Mouse (Mus musculus) erythroblast, embryonic 14.5 days (primary cell): ENCODE measurements around the gene Dok3. TPM values are rescaled to one million over a fixed set of nuclear protein-coding genes. Genes with fewer than 3 reads are reported as not detected.
"Not testable (repeated sequence)": the region's sequence is repeated elsewhere in the genome, so short reads cannot be mapped to it uniquely, and the experiment has no call there.

ENCODE experiments used
- H3K27me3 ChIP-seq: 2 replicates; pipeline ENCODE4 v1.6.1; 2012; ENCODE audit warnings: inconsistent platforms; ENCODE audit not compliant: control insufficient read depth
- H3K36me3 ChIP-seq: 2 replicates; pipeline ENCODE4 v1.6.1; 2012; ENCODE audit warnings: mild to moderate bottlenecking, inconsistent platforms; ENCODE audit not compliant: control insufficient read depth
- H3K4me1 ChIP-seq: 2 replicates; pipeline ENCODE4 v1.6.1; 2012; ENCODE audit warnings: inconsistent platforms; ENCODE audit not compliant: control insufficient read depth
- H3K4me3 ChIP-seq: replicated peaks from 2 replicates; pipeline ENCODE3; 2012; ENCODE audit warnings: moderate library complexity, mild to moderate bottlenecking, inconsistent platforms
- H3K9me3 ChIP-seq: 2 replicates; pipeline ENCODE4 v1.6.1; 2012; ENCODE audit warnings: low read length, inconsistent platforms, mixed read lengths; ENCODE audit not compliant: control insufficient read depth
- GATA1 ChIP-seq: IDR thresholded peaks from 2 replicates; pipeline ENCODE4 v1.6.1; 2012; ENCODE audit warnings: low read length, inconsistent platforms, mixed read lengths
- TAL1 ChIP-seq: IDR thresholded peaks from 3 replicates; pipeline ENCODE4 v1.6.1; 2012; ENCODE audit warnings: low read length, inconsistent platforms, mixed read lengths
- polyA plus RNA-seq: library from polyadenylated mRNA; stranded (reverse); fragments of >175 nt; gene quantifications from 2 replicates; pipeline ENCODE4 v1.2.3, GENCODE M21; 2012

Gene Dok3
- 0.54 and 0.67 TPM in 2 replicates for polyA plus RNA-seq

GRCm38 (mm10) chr13:55529198-55529915 is at the start of gene Dok3:
Gene Dok3, minus strand, starts transcription at chr13:55529296.
- TF ChIP-seq GATA1 (no peak), TAL1 (no peak)
- H3K9me3 ChIP-seq = no peaks in the 10 kb centered on the region
- H3K4me1 ChIP-seq = peaks cover 33% of the 10 kb centered on the region
- H3K4me3 ChIP-seq = no peak within 1 kb of the TSS
- no peaks in the 10 kb centered on the region for H3K27me3 ChIP-seq
- peaks cover 52% of the 10 kb centered on the region for H3K36me3 ChIP-seq

GRCm38 (mm10) chr13:55578086-55578485 is 49.0 kb upstream of the Dok3 start:
- H3K27me3 ChIP-seq = no peaks in the 10 kb centered on the region; the same call in none of the 2 replicates
- TF ChIP-seq TAL1 = no peak
- TF ChIP-seq GATA1 = no peak
- no peak overlapping the region for H3K4me3 ChIP-seq

GRCm38 (mm10) chr13:55576872-55577271 is 47.8 kb upstream of the Dok3 start:
- H3K4me3 ChIP-seq, H3K27me3 ChIP-seq, H3K4me1 ChIP-seq, H3K9me3 ChIP-seq, H3K36me3 ChIP-seq: not testable (repeated sequence)

More at GRCm38 (mm10) chr13:55578086-55578485, 49.0 kb upstream of the Dok3 start:
- Histone ChIP-seq H3K4me1 (no peaks in the 10 kb centered on the region; the same call in 1 of the 2 replicates), H3K9me3 (no peaks in the 10 kb centered on the region), H3K36me3 (no peaks in the 10 kb centered on the region)

GRCm38 (mm10) chr13:55575932-55576331 is 46.8 kb upstream of the Dok3 start:
- H3K4me3 ChIP-seq = no peak overlapping the region
- no peak for TF ChIP-seq TAL1
- TF ChIP-seq GATA1 = no peak
- H3K9me3 ChIP-seq = no peaks in the 10 kb centered on the region
- H3K4me1 ChIP-seq = peaks cover 12% of the 10 kb centered on the region
- no peaks in the 10 kb centered on the region for H3K27me3 ChIP-seq
- no peaks in the 10 kb centered on the region for H3K36me3 ChIP-seq

- H3K4me1 ChIP-seq = peaks cover 24% of the 10 kb centered on the region
- H3K4me3 ChIP-seq = no peak overlapping the region
- no peak for TF ChIP-seq TAL1
- no peak for TF ChIP-seq GATA1
- H3K36me3 ChIP-seq = no peaks in the 10 kb centered on the region
- no peaks in the 10 kb centered on the region for H3K27me3 ChIP-seq
- H3K9me3 ChIP-seq = no peaks in the 10 kb centered on the region
These were observed 45.2 kb upstream of the Dok3 start for GRCm38 (mm10) chr13:55574321-55574720.

- TF ChIP-seq TAL1 (no peak), GATA1 (no peak)
- Histone ChIP-seq H3K4me1 (peaks cover 28% of the 10 kb centered on the region), H3K27me3 (no peaks in the 10 kb centered on the region), H3K4me3 (no peak within 1 kb of the TSS), H3K9me3 (no peaks in the 10 kb centered on the region), H3K36me3 (peaks cover 4% of the 10 kb centered on the region)
These were observed 44.3 kb upstream of the Dok3 start, which contains the start of gene Tmed9 for GRCm38 (mm10) chr13:55573432-55573831. Gene Tmed9, plus strand, starts transcription at chr13:55573732.

GRCm38 (mm10) chr13:55571977-55572376 is 42.9 kb upstream of the Dok3 start:
- Histone ChIP-seq H3K27me3 (no peaks in the 10 kb centered on the region), H3K9me3 (no peaks in the 10 kb centered on the region), H3K36me3 (peaks cover 17% of the 10 kb centered on the region), H3K4me1 (peaks cover 32% of the 10 kb centered on the region), H3K4me3 (peak overlapping the region; percentile 99)
- TF ChIP-seq TAL1 (no peak), GATA1 (no peak)

- Histone ChIP-seq H3K9me3 (no peaks in the 10 kb centered on the region), H3K4me1 (peaks cover 33% of the 10 kb centered on the region), H3K36me3 (peaks cover 24% of the 10 kb centered on the region), H3K27me3 (no peaks in the 10 kb centered on the region), H3K4me3 (peak within 1 kb of the TSS; percentile 99)
- no peak for TF ChIP-seq GATA1
- no peak for TF ChIP-seq TAL1
These were observed 42.1 kb upstream of the Dok3 start, which contains the start of gene Fam193b for GRCm38 (mm10) chr13:55571027-55571751. Gene Fam193b, minus strand, starts transcription at chr13:55571120.

- Histone ChIP-seq H3K9me3 (no peaks in the 10 kb centered on the region), H3K27me3 (no peaks in the 10 kb centered on the region), H3K4me1 (peaks cover 33% of the 10 kb centered on the region), H3K4me3 (peak overlapping the region; percentile 99), H3K36me3 (peaks cover 30% of the 10 kb centered on the region)
- no peak for TF ChIP-seq TAL1
- no peak for TF ChIP-seq GATA1
These were observed 41.3 kb upstream of the Dok3 start for GRCm38 (mm10) chr13:55570286-55570973.
